Mouse (Mus musculus) hindbrain, embryonic 15.5 days (tissue): ENCODE data around the gene Rtbdn. TPM values are rescaled to one million over a fixed set of nuclear protein-coding genes. Genes with fewer than 3 reads are reported as not detected.

ENCODE experiments used
- ATAC-seq: fragments of 200-750 bp; cut with Nextera tagmentation; 2 replicates; pipeline ENCODE4 v1.8.0; 2017; ENCODE audit warnings: low read depth, moderate number of reproducible peaks, moderate TSS enrichment; ENCODE audit not compliant: low FRiP score
- H3K27ac ChIP-seq: fragments of 300-500 bp; sonication (generic); replicated peaks from 2 replicates; pipeline ENCODE4 v1.5.1; 2015; ENCODE audit warnings: mild to moderate bottlenecking, inconsistent platforms
- H3K27me3 ChIP-seq: fragments of 300-500 bp; sonication (generic); 2 replicates; pipeline ENCODE4 v1.6.1; 2015; ENCODE audit warnings: control low read depth, inconsistent platforms
- H3K36me3 ChIP-seq: fragments of 300-500 bp; sonication (generic); 2 replicates; pipeline ENCODE4 v1.6.1; 2015; ENCODE audit warnings: control low read depth, inconsistent platforms
- H3K4me1 ChIP-seq: fragments of 300-500 bp; sonication (generic); replicated peaks from 2 replicates; pipeline ENCODE4 v1.6.1; 2015; ENCODE audit warnings: control low read depth, inconsistent platforms
- H3K4me2 ChIP-seq: fragments of 300-500 bp; sonication (generic); 2 replicates; pipeline ENCODE4 v1.6.1; 2015; ENCODE audit warnings: moderate library complexity, mild to moderate bottlenecking, inconsistent platforms
- H3K4me3 ChIP-seq: fragments of 300-500 bp; sonication (generic); 2 replicates; pipeline ENCODE4 v1.5.1; 2015; ENCODE audit warnings: mild to moderate bottlenecking, inconsistent platforms
- H3K9ac ChIP-seq: fragments of 300-500 bp; sonication (generic); 2 replicates; pipeline ENCODE4 v1.6.1; 2015; ENCODE audit warnings: inconsistent platforms
- H3K9me3 ChIP-seq: fragments of 300-500 bp; sonication (generic); 2 replicates; pipeline ENCODE4 v1.6.1; 2016; ENCODE audit warnings: control low read depth, inconsistent platforms
- WGBS: fragments of 180-500 bp; shearing (Covaris S2); methylation state at CpG from one replicate; pipeline ENCODE4 v1.1.7; 2015; 5-methylcytosine and 5-hydroxymethylcytosine counted together
- polyA plus RNA-seq: library from polyadenylated mRNA; unstranded; fragments of >200 nt; fragmentation: Nextera tagmentation; extraction: Ambion mirVana; gene quantifications from 2 replicates; pipeline ENCODE4 v1.2.1, GENCODE M21; 2015

Gene Rtbdn
- polyA plus RNA-seq, 1 experiment from 2014 or later = 3.5 TPM

- Histone ChIP-seq H3K9me3 (no peaks in the 10 kb centered on the region), H3K27ac (no peak overlapping the region), H3K4me1 (peaks cover 6% of the 10 kb centered on the region), H3K27me3 (no peaks in the 10 kb centered on the region), H3K36me3 (peaks cover 61% of the 10 kb centered on the region), H3K4me2 (no peak overlapping the region), H3K4me3 (no peak overlapping the region), H3K9ac (no peak overlapping the region)
- WGBS = 85% methylated on average over 1 of the region's 1 CpGs
- no peak for ATAC-seq
Measured at GRCm38 (mm10) chr8:84927513-84927912, 19.3 kb upstream of the Rtbdn start.

DNA sequence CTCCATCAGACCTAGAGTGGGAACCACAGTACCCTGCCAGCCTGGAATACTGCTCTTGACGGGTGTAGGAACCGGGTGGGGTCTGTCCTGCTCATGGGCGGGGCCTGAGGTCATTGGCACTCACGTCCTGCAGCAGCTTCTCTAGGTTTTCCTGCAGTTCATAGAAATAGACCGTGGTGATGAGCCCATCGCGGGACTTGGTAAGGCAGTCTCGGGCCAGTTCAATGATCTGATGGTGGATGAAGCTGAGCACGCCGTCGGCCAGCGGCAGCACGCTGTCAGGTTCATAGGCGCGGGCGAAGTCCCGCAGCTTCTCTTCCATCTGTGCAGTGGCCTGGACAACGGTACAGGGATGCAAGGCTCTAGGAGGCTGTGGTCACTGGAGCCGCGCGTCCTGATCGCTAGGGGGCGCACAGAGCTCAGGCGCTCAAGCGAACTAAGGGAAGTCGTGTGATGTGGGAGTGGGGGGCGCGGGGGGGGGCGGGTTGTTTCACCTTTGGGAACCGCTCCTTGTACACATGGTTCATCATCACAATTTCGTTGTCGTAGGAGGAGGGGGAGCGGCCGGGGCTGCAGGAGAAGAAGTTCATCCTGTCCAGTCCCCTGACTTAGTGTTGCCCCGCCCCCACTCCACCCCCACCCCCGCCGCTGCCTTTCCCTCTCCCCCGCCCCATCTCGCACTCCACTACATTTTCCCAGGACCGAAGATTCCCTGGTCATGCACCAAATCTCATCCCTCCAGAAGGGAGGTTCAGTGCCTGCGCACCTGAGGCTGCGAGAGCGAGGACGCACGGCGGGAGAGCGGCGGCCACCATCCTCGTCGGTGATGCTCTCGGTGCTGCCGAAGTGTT lies 18.1 kb upstream of the Rtbdn start:
- Histone ChIP-seq H3K4me2 (peak overlapping the region; percentile 53), H3K36me3 (peaks cover 53% of the 10 kb centered on the region), H3K27me3 (no peaks in the 10 kb centered on the region), H3K9me3 (no peaks in the 10 kb centered on the region), H3K9ac (no peak overlapping the region), H3K27ac (no peak overlapping the region), H3K4me1 (peaks cover 8% of the 10 kb centered on the region), H3K4me3 (peak overlapping the region; percentile 25)
- WGBS = 2% methylated on average over 46 of the region's 52 CpGs
- peak; percentile 71 for ATAC-seq

DNA sequence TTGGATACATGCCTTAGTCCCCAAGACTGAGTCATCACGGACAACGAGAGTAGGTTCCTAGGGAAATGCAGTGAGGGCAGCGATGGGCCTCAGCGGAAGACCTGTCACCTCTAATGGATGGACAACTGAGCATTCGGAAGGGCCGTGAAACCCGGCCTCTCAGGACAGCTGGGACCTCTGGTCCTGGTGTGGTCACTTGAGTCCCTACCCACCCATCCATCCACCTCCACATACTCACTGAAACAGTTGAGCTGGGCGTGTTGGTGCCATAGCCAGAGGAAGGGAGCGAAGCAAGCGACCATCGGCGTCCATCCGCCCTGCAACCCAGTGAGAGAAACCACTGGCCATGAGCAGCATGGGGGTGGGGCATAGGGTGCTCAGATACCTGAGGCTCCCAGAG lies 16.2 kb upstream of the Rtbdn start:
- H3K36me3 ChIP-seq = peaks cover 39% of the 10 kb centered on the region
- no peak overlapping the region for H3K27ac ChIP-seq
- H3K4me3 ChIP-seq = no peak overlapping the region
- H3K4me2 ChIP-seq = no peak overlapping the region
- H3K4me1 ChIP-seq = peaks cover 27% of the 10 kb centered on the region
- 88% methylated on average over 13 of the region's 13 CpGs for WGBS
- no peaks in the 10 kb centered on the region for H3K27me3 ChIP-seq
- H3K9me3 ChIP-seq = no peaks in the 10 kb centered on the region
- no peak overlapping the region for H3K9ac ChIP-seq
- no peak for ATAC-seq

DNA sequence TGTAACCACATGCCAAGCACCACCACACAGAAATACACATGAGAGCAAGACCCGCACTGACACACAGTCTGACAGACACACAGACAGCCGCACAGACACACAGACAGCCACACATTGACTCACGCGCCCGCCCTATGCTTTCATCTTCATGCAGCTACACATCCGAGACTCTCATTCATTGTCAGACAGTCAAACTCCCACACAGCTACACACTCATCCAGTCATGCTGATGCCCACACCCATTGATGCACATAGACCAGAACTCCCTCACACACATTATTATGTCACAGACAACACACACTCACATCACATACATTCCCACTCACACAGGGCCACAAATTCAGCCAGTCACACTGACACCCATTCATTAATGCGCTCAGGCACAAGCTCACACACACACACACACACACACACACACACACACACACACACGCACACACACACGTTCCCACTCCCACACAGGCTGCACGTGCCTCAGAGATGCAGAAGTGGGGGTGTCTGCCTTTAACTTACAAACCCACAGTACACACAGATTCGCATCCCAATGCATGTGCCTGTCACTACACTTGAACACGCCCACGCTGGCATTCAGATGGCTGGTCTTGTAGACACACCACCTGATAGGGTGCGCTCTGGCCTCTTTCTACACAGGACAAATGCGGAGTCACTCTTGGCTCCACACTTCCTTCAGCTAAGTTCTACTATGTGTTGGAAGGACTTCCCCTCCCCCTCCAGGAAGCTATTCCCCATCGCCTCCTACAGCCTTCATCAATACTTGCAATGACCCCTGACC lies 12.8 kb upstream of the Rtbdn start:
- Histone ChIP-seq H3K4me2 (peak overlapping the region; percentile 70), H3K4me1 (peaks cover 28% of the 10 kb centered on the region), H3K27me3 (no peaks in the 10 kb centered on the region), H3K9ac (no peak overlapping the region), H3K36me3 (peaks cover 20% of the 10 kb centered on the region), H3K27ac (no peak overlapping the region), H3K9me3 (no peaks in the 10 kb centered on the region), H3K4me3 (peak overlapping the region; percentile 81)
- WGBS = 83% methylated on average over 16 of the region's 16 CpGs
- ATAC-seq = no peak

GRCm38 (mm10) chr8:84934860-84935259 lies 11.9 kb upstream of the Rtbdn start:
- Histone ChIP-seq H3K4me2 (peak overlapping the region; percentile 70), H3K27me3 (no peaks in the 10 kb centered on the region), H3K9ac (peak overlapping the region; percentile 97), H3K4me1 (peaks cover 23% of the 10 kb centered on the region), H3K27ac (peak overlapping the region; percentile 97), H3K9me3 (no peaks in the 10 kb centered on the region), H3K36me3 (peaks cover 20% of the 10 kb centered on the region), H3K4me3 (peak overlapping the region; percentile 81)
- under 1% methylated on average over 15 of the region's 15 CpGs for WGBS
- peak; percentile 74 for ATAC-seq

DNA sequence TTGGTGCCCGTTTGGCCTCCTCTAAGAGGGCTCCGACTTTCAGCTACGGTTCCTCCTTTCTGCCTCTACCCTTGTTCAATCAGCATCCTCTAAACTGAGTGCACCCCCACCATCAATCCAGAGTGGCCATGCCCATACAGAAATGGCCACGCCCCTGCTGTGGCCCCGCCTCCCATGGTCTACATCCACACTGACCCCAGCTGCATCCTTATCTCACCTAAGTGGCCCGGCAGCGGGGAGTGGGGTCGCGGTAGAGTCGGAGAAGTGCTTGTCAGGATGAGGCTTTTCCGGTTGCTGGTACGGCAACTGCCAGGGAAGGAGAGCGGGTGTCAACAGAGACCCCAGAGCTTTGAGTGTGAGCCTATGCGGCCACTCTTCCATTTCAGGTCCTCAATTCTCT lies 11.3 kb upstream of the Rtbdn start:
- H3K9ac ChIP-seq = peak overlapping the region; percentile 97
- no peaks in the 10 kb centered on the region for H3K27me3 ChIP-seq
- H3K4me3 ChIP-seq = peak overlapping the region; percentile 81
- 0 out of 2 replicates have a peak, but pooled peaks have one; percentile 4 for ATAC-seq
- H3K4me2 ChIP-seq = peak overlapping the region; percentile 70
- H3K4me1 ChIP-seq = peaks cover 23% of the 10 kb centered on the region
- no peaks in the 10 kb centered on the region for H3K9me3 ChIP-seq
- H3K27ac ChIP-seq = peak overlapping the region; percentile 97
- 4% methylated on average over 14 of the region's 14 CpGs for WGBS
- H3K36me3 ChIP-seq = peaks cover 16% of the 10 kb centered on the region

- H3K4me2 ChIP-seq = peak overlapping the region; percentile 70
- H3K9me3 ChIP-seq = no peaks in the 10 kb centered on the region
- no peaks in the 10 kb centered on the region for H3K27me3 ChIP-seq
- H3K9ac ChIP-seq = peak overlapping the region; percentile 97
- peaks cover 10% of the 10 kb centered on the region for H3K36me3 ChIP-seq
- 12% methylated on average over 23 of the region's 23 CpGs for WGBS
- peak overlapping the region; percentile 97 for H3K27ac ChIP-seq
- ATAC-seq = peak; percentile 61
- peak overlapping the region; percentile 81 for H3K4me3 ChIP-seq
- peaks cover 23% of the 10 kb centered on the region for H3K4me1 ChIP-seq
Measured at GRCm38 (mm10) chr8:84936041-84936961, 10.5 kb upstream of the Rtbdn start.

DNA sequence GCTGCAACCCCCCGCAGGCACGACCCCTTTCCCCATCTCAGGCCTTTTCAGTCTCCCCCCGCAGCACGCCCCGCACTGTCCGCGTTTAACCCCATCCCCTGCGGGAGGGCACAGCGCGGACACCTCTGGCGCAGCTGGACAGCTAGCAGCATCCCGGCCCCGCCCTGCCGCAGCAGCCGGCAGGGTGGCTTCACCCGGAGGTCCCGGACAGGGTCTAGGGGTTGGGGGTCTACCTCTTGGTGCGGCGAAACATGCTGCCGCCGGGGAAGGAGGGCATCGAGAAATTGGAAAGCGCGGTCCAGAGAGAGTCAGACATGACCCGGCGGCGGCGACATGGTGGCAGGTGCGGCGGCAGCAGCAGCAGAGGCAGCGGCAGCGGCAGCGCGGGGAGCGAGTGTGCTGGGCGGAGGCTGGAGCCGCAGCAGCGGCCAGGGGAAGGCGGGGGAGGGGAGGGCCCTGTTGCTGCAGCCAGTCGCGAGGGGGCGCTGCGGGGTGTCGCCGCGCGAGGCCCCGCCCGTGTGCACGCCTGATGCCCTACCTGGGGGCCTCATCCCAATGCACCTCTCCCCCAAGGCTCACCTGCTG lies 9.7 kb upstream of the Rtbdn start, which contains the start of gene Mast1:
Gene Mast1, minus strand, starts transcription at position 398 of the 585 bp plus-strand sequence.
- Histone ChIP-seq H3K36me3 (peaks cover 3% of the 10 kb centered on the region), H3K27me3 (no peaks in the 10 kb centered on the region), H3K27ac (peak within 1 kb of the TSS; percentile 97), H3K9ac (peak within 1 kb of the TSS; percentile 97), H3K4me1 (peaks cover 23% of the 10 kb centered on the region), H3K4me2 (peak within 1 kb of the TSS; percentile 70), H3K4me3 (peak within 1 kb of the TSS; percentile 81), H3K9me3 (no peaks in the 10 kb centered on the region)
- under 1% methylated on average over 49 of the region's 50 CpGs for WGBS
- peak; percentile 67 for ATAC-seq

- no peaks in the 10 kb centered on the region for H3K9me3 ChIP-seq
- H3K4me2 ChIP-seq = peak overlapping the region; percentile 70
- no peak for ATAC-seq
- no peaks in the 10 kb centered on the region for H3K27me3 ChIP-seq
- H3K4me3 ChIP-seq = peak overlapping the region; percentile 81
- H3K4me1 ChIP-seq = peaks cover 23% of the 10 kb centered on the region
- no peaks in the 10 kb centered on the region for H3K36me3 ChIP-seq
- peak overlapping the region; percentile 97 for H3K9ac ChIP-seq
- peak overlapping the region; percentile 97 for H3K27ac ChIP-seq
- 58% methylated on average over 13 of the region's 13 CpGs for WGBS
Measured at GRCm38 (mm10) chr8:84937620-84938485, 8.9 kb upstream of the Rtbdn start.

GRCm38 (mm10) chr8:84943699-84944098 lies 3.1 kb upstream of the Rtbdn start:
- peak overlapping the region; percentile 62 for H3K4me2 ChIP-seq
- H3K4me1 ChIP-seq = peaks cover 34% of the 10 kb centered on the region
- peak overlapping the region; percentile 64; the same call in 1 of the 2 replicates for H3K4me3 ChIP-seq
- ATAC-seq = no peak
- H3K36me3 ChIP-seq = no peaks in the 10 kb centered on the region
- H3K27ac ChIP-seq = no peak overlapping the region
- WGBS = 18% methylated on average over 4 of the region's 4 CpGs
- peaks cover 13% of the 10 kb centered on the region; the same call in 1 of the 2 replicates for H3K27me3 ChIP-seq
- no peak overlapping the region for H3K9ac ChIP-seq
- H3K9me3 ChIP-seq = no peaks in the 10 kb centered on the region
